Mouse (Mus musculus) lung, embryonic 14.5 days (tissue): ENCODE data around the gene Nadsyn1. TPM values are rescaled to one million over a fixed set of nuclear protein-coding genes. Genes with fewer than 3 reads are reported as not detected.

Experiments
- ATAC-seq: fragments of 200-750 bp; cut with Nextera tagmentation; 2 replicates; pipeline ENCODE4 v1.8.0; 2017; ENCODE audit warnings: mild to moderate bottlenecking, moderate TSS enrichment, moderate library complexity; ENCODE audit not compliant: insufficient read depth
- DNase-seq: peaks from one replicate; pipeline ENCODE4 v3.0.0-alpha.2; 2015
- H3K27ac ChIP-seq: fragments of 300-500 bp; sonication (generic); 2 replicates; pipeline ENCODE4 v1.5.1; 2014; ENCODE audit warnings: low read depth, mild to moderate bottlenecking, moderate library complexity
- H3K27me3 ChIP-seq: fragments of 300-500 bp; sonication (generic); 2 replicates; pipeline ENCODE4 v1.6.1; 2014; ENCODE audit warnings: low read length, control low read depth; ENCODE audit not compliant: insufficient read depth
- H3K36me3 ChIP-seq: fragments of 300-500 bp; sonication (generic); 2 replicates; pipeline ENCODE4 v1.6.1; 2014; ENCODE audit warnings: control low read depth; ENCODE audit not compliant: insufficient read depth
- H3K4me1 ChIP-seq: fragments of 300-500 bp; sonication (generic); 2 replicates; pipeline ENCODE4 v1.6.1; 2014; ENCODE audit warnings: antibody characterized with exemption, control low read depth; ENCODE audit not compliant: insufficient read depth
- H3K4me2 ChIP-seq: fragments of 300-500 bp; sonication (generic); 2 replicates; pipeline ENCODE4 v1.6.1; 2014; ENCODE audit warnings: mild to moderate bottlenecking
- H3K4me3 ChIP-seq: fragments of 300-500 bp; sonication (generic); 2 replicates; pipeline ENCODE4 v1.5.1; 2014; ENCODE audit warnings: low read depth, low read length
- H3K9ac ChIP-seq: fragments of 300-500 bp; sonication (generic); 2 replicates; pipeline ENCODE4 v1.6.1; 2014
- H3K9me3 ChIP-seq: fragments of 300-500 bp; sonication (generic); 2 replicates; pipeline ENCODE4 v1.6.1; 2016; ENCODE audit warnings: low read depth, low read length, control low read depth
- CTCF ChIP-seq: IDR thresholded peaks from 2 replicates; pipeline ENCODE4 v1.5.1; 2016; ENCODE audit warnings: antibody characterized with exemption, low read depth
- WGBS: fragments of 180-500 bp; shearing (Covaris S2); extraction: QIAGEN DNeasy Blood & Tissue Kit; methylation state at CpG from one replicate; pipeline ENCODE4 v1.1.7; 2014; 5-methylcytosine and 5-hydroxymethylcytosine counted together
- polyA plus RNA-seq: library from polyadenylated mRNA; unstranded; fragments of >200 nt; fragmentation: Nextera tagmentation; extraction: Ambion mirVana; gene quantifications from 2 replicates; pipeline ENCODE4 v1.2.1, GENCODE M21; 2014

Nadsyn1 gene
- polyA plus RNA-seq, 1 experiment from 2014 or later = 6.7 TPM

GRCm38 (mm10) chr7:143805199-143805624 lies 17.4 kb downstream of the Nadsyn1 start:
- peaks cover 60% of the 10 kb centered on the region; the same call in 1 of the 2 replicates for H3K36me3 ChIP-seq
- no peak overlapping the region for H3K9ac ChIP-seq
- H3K9me3 ChIP-seq = no peaks in the 10 kb centered on the region
- WGBS = 43% methylated on average over 5 of the region's 5 CpGs
- no peak overlapping the region for H3K4me2 ChIP-seq
- TF ChIP-seq CTCF = no peak
- H3K4me3 ChIP-seq = no peak overlapping the region
- ATAC-seq (peak; percentile 26; the same call in 1 of the 2 replicates), DNase-seq (peak; percentile 67)
- no peaks in the 10 kb centered on the region for H3K27me3 ChIP-seq
- no peaks in the 10 kb centered on the region for H3K4me1 ChIP-seq
- no peak overlapping the region for H3K27ac ChIP-seq

GRCm38 (mm10) chr7:143801195-143802065 lies 21.2 kb downstream of the Nadsyn1 start:
- Histone ChIP-seq H3K27ac (no peak overlapping the region), H3K4me3 (no peak overlapping the region), H3K9me3 (no peaks in the 10 kb centered on the region), H3K36me3 (peaks cover 69% of the 10 kb centered on the region; the same call in 1 of the 2 replicates), H3K4me1 (no peaks in the 10 kb centered on the region), H3K27me3 (no peaks in the 10 kb centered on the region), H3K9ac (no peak overlapping the region), H3K4me2 (no peak overlapping the region)
- DNase-seq = no peak
- no peak for TF ChIP-seq CTCF
- ATAC-seq = no peak
- 77% methylated on average over 8 of the region's 8 CpGs for WGBS

GRCm38 (mm10) chr7:143800770-143801169 lies 21.9 kb downstream of the Nadsyn1 start:
- no peaks in the 10 kb centered on the region for H3K4me1 ChIP-seq
- DNase-seq (no peak), ATAC-seq (no peak)
- H3K9me3 ChIP-seq = no peaks in the 10 kb centered on the region
- no peak overlapping the region for H3K4me3 ChIP-seq
- H3K4me2 ChIP-seq = no peak overlapping the region
- no peak overlapping the region for H3K27ac ChIP-seq
- H3K36me3 ChIP-seq = peaks cover 70% of the 10 kb centered on the region; the same call in 1 of the 2 replicates
- WGBS = 70% methylated on average over 1 of the region's 1 CpGs
- H3K9ac ChIP-seq = no peak overlapping the region
- no peaks in the 10 kb centered on the region for H3K27me3 ChIP-seq
- TF ChIP-seq CTCF = no peak

- Histone ChIP-seq H3K4me2 (no peak overlapping the region), H3K36me3 (peaks cover 68% of the 10 kb centered on the region; the same call in 1 of the 2 replicates), H3K9me3 (no peaks in the 10 kb centered on the region), H3K4me3 (no peak overlapping the region), H3K27me3 (no peaks in the 10 kb centered on the region), H3K9ac (no peak overlapping the region), H3K27ac (no peak overlapping the region), H3K4me1 (no peaks in the 10 kb centered on the region)
- 87% methylated on average over 4 of the region's 4 CpGs for whole genome bisulfite sequencing
- no peak for DNase-seq
- TF ChIP-seq CTCF = no peak
- no peak for ATAC-seq
Observed at GRCm38 (mm10) chr7:143798783-143799182, 23.9 kb downstream of the Nadsyn1 start.

- Histone ChIP-seq H3K4me1 (no peaks in the 10 kb centered on the region), H3K4me3 (no peak overlapping the region), H3K9ac (no peak overlapping the region), H3K9me3 (no peaks in the 10 kb centered on the region), H3K36me3 (peaks cover 26% of the 10 kb centered on the region; the same call in 1 of the 2 replicates), H3K27me3 (no peaks in the 10 kb centered on the region), H3K27ac (no peak overlapping the region), H3K4me2 (no peak overlapping the region)
- TF ChIP-seq CTCF = peak; percentile 73
- WGBS = 53% methylated on average over 4 of the region's 4 CpGs
- ATAC-seq = peak; percentile 60
- DNase-seq = peak; percentile 56
Observed at GRCm38 (mm10) chr7:143793121-143793520, 29.5 kb downstream of the Nadsyn1 start.

GRCm38 (mm10) chr7:143792336-143792985 lies 30.2 kb downstream of the Nadsyn1 start:
- peaks cover 19% of the 10 kb centered on the region; the same call in 1 of the 2 replicates for H3K36me3 ChIP-seq
- 69% methylated on average over 6 of the region's 6 CpGs for WGBS

More at GRCm38 (mm10) chr7:143792336-143792985, 30.2 kb downstream of the Nadsyn1 start:
- H3K9ac ChIP-seq = no peak overlapping the region
- no peak overlapping the region for H3K27ac ChIP-seq
- no peak for TF ChIP-seq CTCF
- no peak overlapping the region for H3K4me2 ChIP-seq
- ATAC-seq (no peak), DNase-seq (no peak)
- no peak overlapping the region for H3K4me3 ChIP-seq
- no peaks in the 10 kb centered on the region for H3K27me3 ChIP-seq
- no peaks in the 10 kb centered on the region for H3K9me3 ChIP-seq
- no peaks in the 10 kb centered on the region for H3K4me1 ChIP-seq
